Mouse (Mus musculus): ENCODE results near the gene Psme4.

GRCm38 (mm10) chr11:30761891-30762290 is 9.6 kb upstream of the Psme4 start:
- TF ChIP-seq CTCF (IDR thresholded peaks at IDR 0.05; ENCODE audit: low read depth, low read length) (no peak), POLR2A (IDR thresholded peaks at IDR 0.05; ENCODE audit: extremely low read depth, insufficient read depth, low read length) (no peak)
